ENCODE assay signal across 1 mouse cellular context in the genomic region with DNA sequence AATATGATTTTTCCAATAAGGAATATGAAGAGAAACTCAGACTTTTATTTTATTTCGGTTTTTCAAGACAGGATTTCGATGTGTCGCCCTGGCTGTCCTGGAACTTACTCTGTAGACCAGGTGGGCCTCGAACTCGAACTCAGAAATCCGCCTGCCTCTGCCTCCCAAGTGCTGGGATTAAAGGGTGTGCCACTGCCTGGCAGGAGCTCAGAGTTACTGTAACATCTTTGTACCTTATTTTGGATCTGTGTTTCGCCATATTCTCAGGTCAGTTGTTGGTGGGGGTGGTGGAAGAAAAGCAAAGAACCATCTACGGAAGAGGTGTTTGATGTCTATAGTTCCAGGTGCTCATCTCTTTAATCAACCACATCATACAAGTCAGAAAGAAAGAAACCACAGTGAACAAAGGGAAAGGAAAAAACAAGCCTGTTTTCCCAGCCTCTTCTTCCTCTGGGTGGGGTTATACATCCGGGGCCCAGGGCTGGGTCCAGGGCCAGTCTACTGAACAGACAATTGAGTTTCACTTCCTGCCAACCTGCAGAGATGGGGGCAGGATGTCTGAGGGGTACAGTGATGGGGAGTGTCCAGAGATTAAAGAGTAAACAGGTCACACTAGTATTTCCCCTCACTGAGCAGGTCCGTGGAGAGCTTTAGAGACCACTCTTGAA.
TF ChIP-seq lines count a peak whose summit lies in the region.

No protein-coding gene starts in this region.

TF ChIP-seq in CH12.LX, 34 proteins besides CTCF, POLR2A, EP300 and RAD21:
- TF ChIP-seq ELF1 (IDR thresholded peaks at IDR 0.05; ENCODE audit: low read depth, low read length) (peak; percentile 71), TBP (conservative IDR thresholded peaks at IDR 0.05; ENCODE audit: low read depth, low read length) (peak; percentile 76), MXI1 (IDR thresholded peaks at IDR 0.05; ENCODE audit: low read depth, low read length) (no peak), USF2 (conservative IDR thresholded peaks at IDR 0.05; ENCODE audit: low read depth, low read length) (no peak), RCOR1 (conservative IDR thresholded peaks at IDR 0.05; ENCODE audit: low read depth, low read length) (0 out of 2 replicates have a peak, but pooled peaks have one; percentile 34), NRF1 (IDR thresholded peaks at IDR 0.05; ENCODE audit: low read depth, low read length) (no peak), JUND (conservative IDR thresholded peaks at IDR 0.05; ENCODE audit: low read depth, low read length) (no peak), NELFE (IDR thresholded peaks at IDR 0.05; ENCODE audit: low read depth, low read length) (0 out of 2 replicates have a peak, but pooled peaks have one; percentile 14), UBTF (IDR thresholded peaks at IDR 0.05; ENCODE audit: low read depth, low read length) (no peak), MEF2A (IDR thresholded peaks at IDR 0.05; ENCODE audit: borderline replicate concordance, low read depth, low read length) (0 out of 2 replicates have a peak, but pooled peaks have one; percentile 24), USF1 (IDR thresholded peaks at IDR 0.05; ENCODE audit: low read depth, low read length) (no peak), MAX (IDR thresholded peaks at IDR 0.05; ENCODE audit: low read length) (no peak), TCF12 (IDR thresholded peaks at IDR 0.05; ENCODE audit: low read depth, low read length) (peak; percentile 63), ZNF384 (IDR thresholded peaks at IDR 0.05; ENCODE audit: low read depth, low read length) (peak; percentile 40; the same call in 1 of the 2 replicates), GABPA (IDR thresholded peaks at IDR 0.05; ENCODE audit: insufficient replicate concordance, low read depth, low read length) (no peak), POLR2AphosphoS2 (IDR thresholded peaks at IDR 0.05; ENCODE audit: low read depth, low read length) (no peak), PAX5 (IDR thresholded peaks at IDR 0.05; ENCODE audit: low read length) (no peak), KAT2A (IDR thresholded peaks at IDR 0.05; ENCODE audit: insufficient replicate concordance, low read length) (no peak), ZMIZ1 (IDR thresholded peaks at IDR 0.05; ENCODE audit: low read depth, low read length) (no peak), HCFC1 (IDR thresholded peaks at IDR 0.05; ENCODE audit: low read depth, low read length) (peak; percentile 60), SIN3A (IDR thresholded peaks at IDR 0.05; ENCODE audit: low read length) (peak; percentile 71), MYC (IDR thresholded peaks at IDR 0.05; ENCODE audit: low read depth, low read length) (no peak), MAZ (IDR thresholded peaks at IDR 0.05; ENCODE audit: low read depth, low read length) (peak; percentile 76), ZKSCAN1 (IDR thresholded peaks at IDR 0.05; ENCODE audit: borderline replicate concordance, low read depth, low read length) (no peak), BHLHE40 (IDR thresholded peaks at IDR 0.05; ENCODE audit: low read depth, low read length) (no peak), E2F4 (IDR thresholded peaks at IDR 0.05; ENCODE audit: insufficient replicate concordance, low read depth, low read length) (no peak), CHD2 (IDR thresholded peaks at IDR 0.05; ENCODE audit: low read length) (peak; percentile 47; the same call in 1 of the 2 replicates), ZC3H11A (IDR thresholded peaks at IDR 0.05; ENCODE audit: low read depth, low read length) (no peak), SMC3 (IDR thresholded peaks at IDR 0.05; ENCODE audit: low read depth, low read length) (no peak), IRF4 (IDR thresholded peaks at IDR 0.05; ENCODE audit: low read depth, low read length) (peak; percentile 90), CHD1 (IDR thresholded peaks at IDR 0.05; ENCODE audit: low read depth, low read length) (peak; percentile 49; the same call in 1 of the 2 replicates), ETS1 (conservative IDR thresholded peaks at IDR 0.05; ENCODE audit: low read depth, low read length) (peak; percentile 29; the same call in 1 of the 2 replicates), JUN (IDR thresholded peaks at IDR 0.05; ENCODE audit: insufficient read depth, low read depth, low read length) (no peak), MAFK (IDR thresholded peaks at IDR 0.05; ENCODE audit: insufficient replicate concordance, low read length) (no peak)
